Mouse (Mus musculus): Measurements from ENCODE around the gene E030018B13Rik.

The E030018B13Rik gene

GRCm38 (mm10) chr7:63897655-63898054, 19.0 kb upstream of the E030018B13Rik start:
- DNase-seq (ENCODE audit: low spot score in 2 of 2): no peak

- no peak for DNase-seq (ENCODE audit: low spot score in 2 of 2)
These were observed 18.5 kb upstream of the E030018B13Rik start for GRCm38 (mm10) chr7:63898201-63898600.

GRCm38 (mm10) chr7:63899925-63900324, 16.7 kb upstream of the E030018B13Rik start:
- DNase-seq (ENCODE audit: low spot score in 2 of 2): no peak

GRCm38 (mm10) chr7:63900411-63900810, 16.2 kb upstream of the E030018B13Rik start:
- DNase-seq (ENCODE audit: low spot score in 2 of 2): no peak

- no peak for DNase-seq (ENCODE audit: low spot score in 2 of 2)
These were observed 15.3 kb upstream of the E030018B13Rik start for GRCm38 (mm10) chr7:63901346-63901745.

- no peak for DNase-seq (ENCODE audit: low spot score in 2 of 2)
These were observed 14.7 kb upstream of the E030018B13Rik start for GRCm38 (mm10) chr7:63901942-63902341.

GRCm38 (mm10) chr7:63902604-63903210, 13.9 kb upstream of the E030018B13Rik start:
- no peak for DNase-seq (ENCODE audit: low spot score in 2 of 2)

GRCm38 (mm10) chr7:63903635-63904380, 12.8 kb upstream of the E030018B13Rik start:
- DNase-seq (ENCODE audit: low spot score in 2 of 2): no peak

- DNase-seq (ENCODE audit: low spot score in 2 of 2): no peak
These were observed 11.5 kb upstream of the E030018B13Rik start for GRCm38 (mm10) chr7:63905190-63905589.

- DNase-seq (ENCODE audit: low spot score in 2 of 2): no peak
These were observed 11.0 kb upstream of the E030018B13Rik start for GRCm38 (mm10) chr7:63905642-63906041.

GRCm38 (mm10) chr7:63907778-63908495, 8.7 kb upstream of the E030018B13Rik start:
- no peak for DNase-seq (ENCODE audit: low spot score in 2 of 2)

GRCm38 (mm10) chr7:63908496-63909285, 8.0 kb upstream of the E030018B13Rik start:
- no peak for DNase-seq (ENCODE audit: low spot score in 2 of 2)

- DNase-seq (ENCODE audit: low spot score in 2 of 2): no peak
These were observed 6.4 kb upstream of the E030018B13Rik start for GRCm38 (mm10) chr7:63910225-63910624.

- no peak for DNase-seq (ENCODE audit: low spot score in 2 of 2)
These were observed 5.7 kb upstream of the E030018B13Rik start for GRCm38 (mm10) chr7:63910912-63911311.

GRCm38 (mm10) chr7:63911383-63912233, 5.0 kb upstream of the E030018B13Rik start:
- DNase-seq (ENCODE audit: low spot score in 2 of 2): no peak

- no peak for DNase-seq (ENCODE audit: low spot score in 2 of 2)
These were observed 4.3 kb upstream of the E030018B13Rik start for GRCm38 (mm10) chr7:63912234-63912810.

- no peak for DNase-seq (ENCODE audit: low spot score in 2 of 2)
These were observed 3.5 kb upstream of the E030018B13Rik start for GRCm38 (mm10) chr7:63912924-63913723.

- DNase-seq (ENCODE audit: low spot score in 2 of 2): no peak
These were observed 2.6 kb upstream of the E030018B13Rik start for GRCm38 (mm10) chr7:63913724-63914692.

All from right cerebral cortex, postnatal 36 days (tissue).